Mouse (Mus musculus): ENCODE data around the gene Nkain4.
A peak's percentile ranks its signal among the peaks of the same experiment; 100 is the strongest.

The Nkain4 gene

GRCm38 (mm10) chr2:180954061-180955047, at the start of gene Nkain4:
Nkain4 (minus strand) TSS chr2:180954699.
- DNase-seq (ENCODE audit: low read depth, low spot score), result peak; percentile 37

GRCm38 (mm10) chr2:180996905-180997304, 42.4 kb upstream of the Nkain4 start:
- DNase-seq (ENCODE audit: low read depth, low spot score), result no peak

GRCm38 (mm10) chr2:180996436-180996835, 41.9 kb upstream of the Nkain4 start:
- peak; percentile 30 for DNase-seq (ENCODE audit: low read depth, low spot score)

GRCm38 (mm10) chr2:180995457-180995856, 41.0 kb upstream of the Nkain4 start:
- DNase-seq (ENCODE audit: low read depth, low spot score), result no peak

GRCm38 (mm10) chr2:180994360-180994759, 39.9 kb upstream of the Nkain4 start:
- no peak for DNase-seq (ENCODE audit: low read depth, low spot score)

GRCm38 (mm10) chr2:180990347-180990746, 35.8 kb upstream of the Nkain4 start:
- no peak for DNase-seq (ENCODE audit: low read depth, low spot score)

GRCm38 (mm10) chr2:180988948-180989347, 34.4 kb upstream of the Nkain4 start:
- no peak for DNase-seq (ENCODE audit: low read depth, low spot score)

GRCm38 (mm10) chr2:180988347-180988913, 33.9 kb upstream of the Nkain4 start:
- DNase-seq (ENCODE audit: low read depth, low spot score), result peak; percentile 4

GRCm38 (mm10) chr2:180987432-180988030, 33.0 kb upstream of the Nkain4 start:
- DNase-seq (ENCODE audit: low read depth, low spot score), result no peak

GRCm38 (mm10) chr2:180987001-180987400, 32.5 kb upstream of the Nkain4 start:
- no peak for DNase-seq (ENCODE audit: low read depth, low spot score)

- no peak for DNase-seq (ENCODE audit: low read depth, low spot score)
These were observed 31.9 kb upstream of the Nkain4 start, which contains the start of gene Col20a1 for GRCm38 (mm10) chr2:180986449-180986848. Col20a1 (plus strand) TSS chr2:180986535.

GRCm38 (mm10) chr2:180985635-180986034, 31.1 kb upstream of the Nkain4 start:
- no peak for DNase-seq (ENCODE audit: low read depth, low spot score)

- no peak for DNase-seq (ENCODE audit: low read depth, low spot score)
These were observed 26.6 kb upstream of the Nkain4 start for GRCm38 (mm10) chr2:180981133-180981532.

GRCm38 (mm10) chr2:180967010-180967763, 12.7 kb upstream of the Nkain4 start, which contains the start of gene Arfgap1:
Arfgap1 (plus strand) TSS chr2:180967225.
- peak; percentile 73 for DNase-seq (ENCODE audit: low read depth, low spot score)

- no peak for DNase-seq (ENCODE audit: low read depth, low spot score)
These were observed 11.8 kb upstream of the Nkain4 start for GRCm38 (mm10) chr2:180966092-180966882.

- DNase-seq (ENCODE audit: low read depth, low spot score), result peak; percentile 36
These were observed 9.5 kb upstream of the Nkain4 start for GRCm38 (mm10) chr2:180963956-180964355.

- DNase-seq (ENCODE audit: low read depth, low spot score), result no peak
These were observed 8.3 kb upstream of the Nkain4 start for GRCm38 (mm10) chr2:180962616-180963308.

GRCm38 (mm10) chr2:180960187-180960586, 5.7 kb upstream of the Nkain4 start:
- no peak for DNase-seq (ENCODE audit: low read depth, low spot score)

- DNase-seq (ENCODE audit: low read depth, low spot score), result no peak
These were observed 5.1 kb upstream of the Nkain4 start for GRCm38 (mm10) chr2:180959605-180960004.

GRCm38 (mm10) chr2:180953638-180954037, 861 bp downstream of the Nkain4 start:
- DNase-seq (ENCODE audit: low read depth, low spot score), result no peak

Measured in retina, adult 2 months (tissue).